Mouse (Mus musculus) limb, embryonic 15.5 days (tissue): ENCODE measurements around the gene Fmnl2. TPM values are rescaled to one million over a fixed set of nuclear protein-coding genes. Genes with fewer than 3 reads are reported as not detected.

Experiments
- ATAC-seq: fragments of 200-750 bp; cut with Nextera tagmentation; 2 replicates; pipeline ENCODE4 v1.8.0; 2017; ENCODE audit warnings: low read depth, moderate TSS enrichment; ENCODE audit not compliant: insufficient number of reproducible peaks, low FRiP score, low TSS enrichment
- H3K27ac ChIP-seq: fragments of 300-500 bp; sonication (generic); 2 replicates; pipeline ENCODE4 v1.5.1; 2015; ENCODE audit warnings: moderate library complexity, mild to moderate bottlenecking, inconsistent platforms
- H3K27me3 ChIP-seq: fragments of 300-500 bp; sonication (generic); 2 replicates; pipeline ENCODE4 v1.6.1; 2015; ENCODE audit warnings: inconsistent platforms
- H3K36me3 ChIP-seq: fragments of 300-500 bp; sonication (generic); 2 replicates; pipeline ENCODE4 v1.6.1; 2015; ENCODE audit warnings: inconsistent platforms
- H3K4me1 ChIP-seq: fragments of 300-500 bp; sonication (generic); 2 replicates; pipeline ENCODE4 v1.6.1; 2015; ENCODE audit warnings: inconsistent platforms
- H3K4me2 ChIP-seq: fragments of 300-500 bp; sonication (generic); 2 replicates; pipeline ENCODE4 v1.6.1; 2015; ENCODE audit warnings: mild to moderate bottlenecking, inconsistent platforms
- H3K4me3 ChIP-seq: fragments of 300-500 bp; sonication (generic); 2 replicates; pipeline ENCODE4 v1.5.1; 2015; ENCODE audit warnings: mild to moderate bottlenecking, inconsistent platforms
- H3K9ac ChIP-seq: fragments of 300-500 bp; sonication (generic); 2 replicates; pipeline ENCODE4 v1.6.1; 2015; ENCODE audit warnings: inconsistent platforms
- H3K9me3 ChIP-seq: fragments of 300-500 bp; sonication (generic); 2 replicates; pipeline ENCODE4 v1.6.1; 2016; ENCODE audit warnings: inconsistent platforms
- WGBS: fragments of 180-500 bp; shearing (Covaris S2); methylation state at CpG from one replicate; pipeline ENCODE4 v1.1.7; 2015; 5-methylcytosine and 5-hydroxymethylcytosine counted together
- polyA plus RNA-seq: library from polyadenylated mRNA; unstranded; fragments of >200 nt; fragmentation: Nextera tagmentation; extraction: Ambion mirVana; gene quantifications from 2 replicates; pipeline ENCODE4 v1.2.1, GENCODE M21; 2015

Fmnl2 gene
- polyA plus RNA-seq, 1 experiment from 2014 or later = 9.4 TPM

- H3K4me2 ChIP-seq = no peak overlapping the region
- ATAC-seq = no peak
- no peaks in the 10 kb centered on the region for H3K27me3 ChIP-seq
- H3K9ac ChIP-seq = no peak overlapping the region
- H3K4me1 ChIP-seq = peaks cover 30% of the 10 kb centered on the region
- no peaks in the 10 kb centered on the region for H3K9me3 ChIP-seq
- no peak overlapping the region for H3K27ac ChIP-seq
- H3K4me3 ChIP-seq = no peak overlapping the region
- no peaks in the 10 kb centered on the region for H3K36me3 ChIP-seq
- WGBS = 48% methylated on average over 6 of the region's 6 CpGs
These were observed 37.4 kb downstream of the Fmnl2 start for GRCm38 (mm10) chr2:52894983-52895621.

GRCm38 (mm10) chr2:52896995-52897394 is 39.3 kb downstream of the Fmnl2 start:
- 69% methylated on average over 3 of the region's 3 CpGs for WGBS
- no peaks in the 10 kb centered on the region for H3K27me3 ChIP-seq
- no peak overlapping the region for H3K27ac ChIP-seq
- no peaks in the 10 kb centered on the region for H3K9me3 ChIP-seq
- no peak overlapping the region for H3K9ac ChIP-seq
- no peak for ATAC-seq
- H3K4me2 ChIP-seq = no peak overlapping the region
- H3K36me3 ChIP-seq = no peaks in the 10 kb centered on the region
- peaks cover 39% of the 10 kb centered on the region for H3K4me1 ChIP-seq
- no peak overlapping the region for H3K4me3 ChIP-seq

- WGBS = 88% methylated on average over 4 of the region's 4 CpGs
- Histone ChIP-seq H3K4me1 (peaks cover 53% of the 10 kb centered on the region), H3K27ac (no peak overlapping the region), H3K9ac (no peak overlapping the region), H3K4me3 (no peak overlapping the region), H3K4me2 (no peak overlapping the region), H3K36me3 (no peaks in the 10 kb centered on the region), H3K9me3 (no peaks in the 10 kb centered on the region), H3K27me3 (no peaks in the 10 kb centered on the region)
- ATAC-seq = no peak
These were observed 43.1 kb downstream of the Fmnl2 start for GRCm38 (mm10) chr2:52900780-52901179.

GRCm38 (mm10) chr2:52901300-52902013 is 43.8 kb downstream of the Fmnl2 start:
- Histone ChIP-seq H3K9ac (no peak overlapping the region), H3K36me3 (no peaks in the 10 kb centered on the region), H3K4me2 (no peak overlapping the region), H3K4me3 (no peak overlapping the region), H3K9me3 (no peaks in the 10 kb centered on the region), H3K27me3 (no peaks in the 10 kb centered on the region), H3K27ac (peak overlapping the region; percentile 5; the same call in 1 of the 2 replicates), H3K4me1 (peaks cover 52% of the 10 kb centered on the region)
- 37% methylated on average over 6 of the region's 6 CpGs for WGBS
- ATAC-seq = peak; percentile 70

GRCm38 (mm10) chr2:52902456-52902855 is 44.8 kb downstream of the Fmnl2 start:
- 57% methylated on average over 3 of the region's 3 CpGs for WGBS
- Histone ChIP-seq H3K27ac (no peak overlapping the region), H3K9me3 (no peaks in the 10 kb centered on the region), H3K9ac (no peak overlapping the region), H3K27me3 (no peaks in the 10 kb centered on the region), H3K36me3 (no peaks in the 10 kb centered on the region), H3K4me1 (peaks cover 45% of the 10 kb centered on the region), H3K4me3 (no peak overlapping the region), H3K4me2 (no peak overlapping the region)
- ATAC-seq = no peak

- peaks cover 40% of the 10 kb centered on the region for H3K4me1 ChIP-seq
- H3K9ac ChIP-seq = no peak overlapping the region
- 30% methylated on average over 8 of the region's 8 CpGs for WGBS
- H3K4me3 ChIP-seq = no peak overlapping the region
- H3K9me3 ChIP-seq = no peaks in the 10 kb centered on the region
- no peaks in the 10 kb centered on the region for H3K36me3 ChIP-seq
- no peak for ATAC-seq
- H3K27ac ChIP-seq = no peak overlapping the region
- H3K4me2 ChIP-seq = no peak overlapping the region
- H3K27me3 ChIP-seq = no peaks in the 10 kb centered on the region
These were observed 45.7 kb downstream of the Fmnl2 start for GRCm38 (mm10) chr2:52903228-52903963.

- Histone ChIP-seq H3K4me3 (no peak overlapping the region), H3K27ac (no peak overlapping the region), H3K4me2 (no peak overlapping the region), H3K27me3 (no peaks in the 10 kb centered on the region), H3K9ac (no peak overlapping the region), H3K9me3 (no peaks in the 10 kb centered on the region), H3K4me1 (peaks cover 37% of the 10 kb centered on the region), H3K36me3 (no peaks in the 10 kb centered on the region)
- no peak for ATAC-seq
- 45% methylated on average over 5 of the region's 5 CpGs for WGBS
These were observed 46.9 kb downstream of the Fmnl2 start for GRCm38 (mm10) chr2:52904526-52904925.

- Histone ChIP-seq H3K36me3 (no peaks in the 10 kb centered on the region), H3K27me3 (no peaks in the 10 kb centered on the region), H3K4me1 (peaks cover 14% of the 10 kb centered on the region; the same call in 1 of the 2 replicates), H3K9ac (no peak overlapping the region), H3K4me3 (no peak overlapping the region), H3K9me3 (no peaks in the 10 kb centered on the region), H3K4me2 (no peak overlapping the region), H3K27ac (0 out of 2 replicates have a peak overlapping the region, but pooled peaks have one; percentile 7)
- no peak for ATAC-seq
- 16% methylated on average over 2 of the region's 2 CpGs for WGBS
These were observed 55.7 kb downstream of the Fmnl2 start for GRCm38 (mm10) chr2:52913311-52913710.

- H3K27me3 ChIP-seq = no peaks in the 10 kb centered on the region
- WGBS = 25% methylated on average over 5 of the region's 5 CpGs
These were observed 56.1 kb downstream of the Fmnl2 start for GRCm38 (mm10) chr2:52913746-52914145.

GRCm38 (mm10) chr2:52915536-52915935 is 57.9 kb downstream of the Fmnl2 start:
- H3K9ac ChIP-seq = no peak overlapping the region
- H3K4me2 ChIP-seq = no peak overlapping the region
- no peak overlapping the region for H3K4me3 ChIP-seq
- H3K27me3 ChIP-seq = no peaks in the 10 kb centered on the region
- WGBS = 87% methylated on average over 5 of the region's 5 CpGs
- peaks cover 14% of the 10 kb centered on the region; the same call in 1 of the 2 replicates for H3K4me1 ChIP-seq
- no peaks in the 10 kb centered on the region for H3K36me3 ChIP-seq
- no peaks in the 10 kb centered on the region for H3K9me3 ChIP-seq
- no peak for ATAC-seq
- no peak overlapping the region for H3K27ac ChIP-seq

More at GRCm38 (mm10) chr2:52913746-52914145, 56.1 kb downstream of the Fmnl2 start:
- no peak overlapping the region for H3K4me3 ChIP-seq
- H3K4me2 ChIP-seq = no peak overlapping the region
- no peak overlapping the region for H3K9ac ChIP-seq
- no peak for ATAC-seq
- H3K27ac ChIP-seq = 0 out of 2 replicates have a peak overlapping the region, but pooled peaks have one; percentile 7
- H3K36me3 ChIP-seq = no peaks in the 10 kb centered on the region
- peaks cover 14% of the 10 kb centered on the region; the same call in 1 of the 2 replicates for H3K4me1 ChIP-seq
- no peaks in the 10 kb centered on the region for H3K9me3 ChIP-seq

- no peak overlapping the region for H3K4me2 ChIP-seq
- H3K27me3 ChIP-seq = no peaks in the 10 kb centered on the region
- H3K36me3 ChIP-seq = no peaks in the 10 kb centered on the region
- H3K9me3 ChIP-seq = no peaks in the 10 kb centered on the region
- no peak overlapping the region for H3K9ac ChIP-seq
- no peak overlapping the region for H3K4me3 ChIP-seq
- ATAC-seq = no peak
- no peak overlapping the region for H3K27ac ChIP-seq
- peaks cover 10% of the 10 kb centered on the region; the same call in 1 of the 2 replicates for H3K4me1 ChIP-seq
- WGBS = 78% methylated on average over 5 of the region's 5 CpGs
These were observed 60.4 kb downstream of the Fmnl2 start for GRCm38 (mm10) chr2:52918094-52918493.
